Mouse (Mus musculus) stomach, embryonic 15.5 days (tissue): ENCODE results near the gene Ccdc78. TPM values are rescaled to one million over a fixed set of nuclear protein-coding genes. Genes with fewer than 3 reads are reported as not detected.

Experiments used
- ATAC-seq: fragments of 200-750 bp; cut with Nextera tagmentation; 2 replicates; pipeline ENCODE4 v1.8.0; 2017; ENCODE audit warnings: low read depth, moderate number of reproducible peaks, moderate TSS enrichment; ENCODE audit not compliant: insufficient read depth, low FRiP score
- H3K27ac ChIP-seq: fragments of 300-500 bp; sonication (generic); 2 replicates; pipeline ENCODE4 v1.5.1; 2015; ENCODE audit warnings: mild to moderate bottlenecking, inconsistent platforms
- H3K27me3 ChIP-seq: fragments of 300-500 bp; sonication (generic); replicated peaks from 2 replicates; pipeline ENCODE4 v1.6.1; 2015; ENCODE audit warnings: inconsistent platforms
- H3K36me3 ChIP-seq: fragments of 300-500 bp; sonication (generic); 2 replicates; pipeline ENCODE4 v1.6.1; 2015; ENCODE audit warnings: inconsistent platforms
- H3K4me1 ChIP-seq: fragments of 300-500 bp; sonication (generic); 2 replicates; pipeline ENCODE4 v1.6.1; 2015; ENCODE audit warnings: inconsistent platforms
- H3K4me2 ChIP-seq: fragments of 300-500 bp; sonication (generic); 2 replicates; pipeline ENCODE4 v1.6.1; 2015; ENCODE audit warnings: mild to moderate bottlenecking, inconsistent platforms
- H3K4me3 ChIP-seq: fragments of 300-500 bp; sonication (generic); replicated peaks from 2 replicates; pipeline ENCODE4 v1.5.1; 2015; ENCODE audit warnings: inconsistent platforms
- H3K9ac ChIP-seq: fragments of 300-500 bp; sonication (generic); 2 replicates; pipeline ENCODE4 v1.6.1; 2015; ENCODE audit warnings: inconsistent platforms
- H3K9me3 ChIP-seq: fragments of 300-500 bp; sonication (generic); 2 replicates; pipeline ENCODE4 v1.6.1; 2016; ENCODE audit warnings: inconsistent platforms
- WGBS: fragments of 180-500 bp; shearing (Covaris S2); methylation state at CpG from one replicate; pipeline ENCODE4 v1.1.7; 2015; 5-methylcytosine and 5-hydroxymethylcytosine counted together
- polyA plus RNA-seq: library from polyadenylated mRNA; unstranded; fragments of >200 nt; fragmentation: Nextera tagmentation; extraction: Ambion mirVana; gene quantifications from 2 replicates; pipeline ENCODE4 v1.2.1, GENCODE M21; 2015

The Ccdc78 gene
- polyA plus RNA-seq, 1 experiment from 2014 or later: 0.26 TPM

DNA sequence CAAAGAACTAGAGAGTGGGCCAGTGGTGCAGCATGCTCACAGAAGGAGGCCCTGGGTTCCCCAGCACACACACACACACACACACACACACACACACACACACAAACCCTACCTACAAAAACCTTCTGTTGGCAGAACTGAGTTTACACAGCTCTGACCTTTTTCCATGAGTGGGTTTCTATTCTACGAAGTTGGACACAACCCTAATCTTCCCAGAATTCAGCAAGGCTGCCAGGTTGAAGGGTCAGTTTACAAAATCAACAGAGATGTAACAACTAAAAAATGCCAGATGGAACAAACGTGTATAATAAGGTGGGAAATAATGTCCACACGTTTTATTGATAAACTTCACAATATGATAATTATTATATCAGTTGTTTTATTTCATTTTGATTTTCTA is 28.7 kb upstream of the Ccdc78 start:
- ATAC-seq: no peak
- Histone ChIP-seq H3K36me3 (no peaks in the 10 kb centered on the region), H3K4me1 (0 out of 2 replicates have a peak, but pooled peaks cover 5% of the 10 kb centered on the region), H3K4me3 (no peak overlapping the region), H3K9ac (no peak overlapping the region), H3K27ac (no peak overlapping the region), H3K27me3 (no peaks in the 10 kb centered on the region), H3K9me3 (no peaks in the 10 kb centered on the region), H3K4me2 (no peak overlapping the region)
- WGBS: 51% methylated on average over 3 of the region's 3 CpGs

- Histone ChIP-seq H3K27ac (no peak overlapping the region), H3K4me1 (0 out of 2 replicates have a peak, but pooled peaks cover 5% of the 10 kb centered on the region), H3K36me3 (no peaks in the 10 kb centered on the region), H3K4me3 (no peak overlapping the region), H3K4me2 (no peak overlapping the region), H3K9ac (no peak overlapping the region), H3K27me3 (no peaks in the 10 kb centered on the region), H3K9me3 (no peaks in the 10 kb centered on the region)
- 71% methylated on average over 8 of the region's 8 CpGs for WGBS
- ATAC-seq: no peak
Measured at GRCm38 (mm10) chr17:25760148-25760547, 26.2 kb upstream of the Ccdc78 start.

GRCm38 (mm10) chr17:25761561-25761970 is 24.8 kb upstream of the Ccdc78 start:
- Histone ChIP-seq H3K9me3 (no peaks in the 10 kb centered on the region), H3K27ac (no peak overlapping the region), H3K4me2 (no peak overlapping the region), H3K9ac (no peak overlapping the region), H3K4me1 (0 out of 2 replicates have a peak, but pooled peaks cover 2% of the 10 kb centered on the region), H3K4me3 (no peak overlapping the region), H3K27me3 (no peaks in the 10 kb centered on the region), H3K36me3 (no peaks in the 10 kb centered on the region)
- ATAC-seq: no peak
- WGBS: 25% methylated on average over 4 of the region's 4 CpGs

GRCm38 (mm10) chr17:25762591-25762990 is 23.8 kb upstream of the Ccdc78 start:
- no peaks in the 10 kb centered on the region for H3K36me3 ChIP-seq
- no peak for ATAC-seq
- 50% methylated on average over 3 of the region's 3 CpGs for WGBS
- H3K4me2 ChIP-seq: no peak overlapping the region
- no peaks in the 10 kb centered on the region for H3K27me3 ChIP-seq
- no peak overlapping the region for H3K9ac ChIP-seq
- H3K9me3 ChIP-seq: no peaks in the 10 kb centered on the region
- H3K27ac ChIP-seq: no peak overlapping the region
- H3K4me3 ChIP-seq: no peak overlapping the region
- H3K4me1 ChIP-seq: no peaks in the 10 kb centered on the region

DNA sequence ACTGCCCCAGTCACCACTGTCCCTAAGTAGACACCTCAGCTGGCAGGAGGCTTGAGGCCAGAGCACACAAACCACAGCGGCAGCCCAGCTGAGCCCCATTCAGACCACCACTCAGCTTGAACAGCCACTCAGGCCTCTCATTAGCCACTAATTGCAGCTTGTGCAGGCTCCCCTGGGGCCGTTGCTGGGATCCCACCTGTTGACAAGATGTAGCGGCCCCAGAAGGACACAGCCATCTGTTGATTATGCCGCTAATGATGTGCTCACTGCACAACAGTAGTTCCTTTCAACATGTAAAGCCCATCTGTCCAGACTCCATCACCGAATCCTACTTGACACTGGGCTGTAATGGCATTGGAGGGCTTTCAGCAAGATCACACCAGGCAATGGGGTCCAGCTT is 20.5 kb upstream of the Ccdc78 start:
- no peak overlapping the region for H3K9ac ChIP-seq
- WGBS: 75% methylated on average over 5 of the region's 5 CpGs
- no peak for ATAC-seq
- H3K27ac ChIP-seq: no peak overlapping the region
- H3K4me2 ChIP-seq: no peak overlapping the region
- no peak overlapping the region for H3K4me3 ChIP-seq
- no peaks in the 10 kb centered on the region for H3K9me3 ChIP-seq
- H3K27me3 ChIP-seq: no peaks in the 10 kb centered on the region
- H3K36me3 ChIP-seq: no peaks in the 10 kb centered on the region
- H3K4me1 ChIP-seq: no peaks in the 10 kb centered on the region

GRCm38 (mm10) chr17:25769331-25769730 is 17.0 kb upstream of the Ccdc78 start:
- no peaks in the 10 kb centered on the region for H3K9me3 ChIP-seq
- H3K9ac ChIP-seq: no peak overlapping the region
- H3K4me2 ChIP-seq: no peak overlapping the region
- 57% methylated on average over 9 of the region's 9 CpGs for WGBS
- no peaks in the 10 kb centered on the region for H3K27me3 ChIP-seq
- peaks cover 7% of the 10 kb centered on the region for H3K4me1 ChIP-seq
- H3K4me3 ChIP-seq: no peak overlapping the region
- no peak for ATAC-seq
- no peak overlapping the region for H3K27ac ChIP-seq
- H3K36me3 ChIP-seq: no peaks in the 10 kb centered on the region

DNA sequence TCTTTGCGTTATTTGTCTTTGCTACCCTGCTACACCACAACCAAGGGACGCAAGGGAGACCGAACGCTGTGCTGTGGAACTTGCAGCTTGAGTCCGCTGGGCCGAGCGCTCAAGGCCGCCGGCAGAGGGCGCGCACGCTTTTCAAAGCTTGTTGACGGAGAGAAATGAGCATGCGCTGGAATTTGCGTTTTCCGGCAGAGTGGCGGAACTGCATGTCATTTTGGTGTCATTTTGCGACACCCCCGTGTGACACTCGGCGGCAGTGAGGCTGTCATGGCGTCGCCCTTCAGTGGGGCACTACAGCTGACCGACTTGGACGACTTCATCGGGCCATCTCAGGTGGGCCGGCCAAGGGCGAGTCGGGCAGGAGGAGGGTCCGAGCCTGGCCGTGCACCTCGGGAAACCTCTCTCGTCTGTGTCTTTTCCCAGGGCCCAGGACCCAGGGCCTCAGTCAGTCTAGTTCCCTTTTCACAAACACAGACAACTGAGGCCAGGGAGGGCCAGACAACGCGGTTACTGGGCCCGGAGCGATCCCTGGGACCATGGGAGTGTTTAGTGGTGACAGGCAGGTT is 12.7 kb upstream of the Ccdc78 start, which contains the start of gene Narfl:
Gene Narfl, plus strand, starts transcription at position 228 of the 572 bp plus-strand sequence.
- Histone ChIP-seq H3K4me3 (peak within 1 kb of the TSS; percentile 78), H3K4me2 (peak within 1 kb of the TSS; percentile 75), H3K9me3 (no peaks in the 10 kb centered on the region), H3K27me3 (no peaks in the 10 kb centered on the region), H3K9ac (peak within 1 kb of the TSS; percentile 79), H3K4me1 (peaks cover 10% of the 10 kb centered on the region), H3K36me3 (no peaks in the 10 kb centered on the region), H3K27ac (no peak within 1 kb of the TSS)
- peak; percentile 81 for ATAC-seq
- under 1% methylated on average over 37 of the region's 37 CpGs for WGBS

GRCm38 (mm10) chr17:25775318-25776062 is 10.9 kb upstream of the Ccdc78 start:
- Histone ChIP-seq H3K9me3 (no peaks in the 10 kb centered on the region), H3K4me2 (no peak overlapping the region), H3K4me3 (no peak overlapping the region), H3K36me3 (peaks cover 2% of the 10 kb centered on the region; the same call in 1 of the 2 replicates), H3K4me1 (peaks cover 10% of the 10 kb centered on the region), H3K27me3 (no peaks in the 10 kb centered on the region), H3K9ac (no peak overlapping the region), H3K27ac (no peak overlapping the region)
- WGBS: 69% methylated on average over 10 of the region's 10 CpGs
- no peak for ATAC-seq

- 95% methylated on average over 5 of the region's 5 CpGs for WGBS
- Histone ChIP-seq H3K9ac (no peak overlapping the region), H3K4me2 (no peak overlapping the region), H3K27me3 (no peaks in the 10 kb centered on the region), H3K27ac (no peak overlapping the region), H3K9me3 (no peaks in the 10 kb centered on the region), H3K4me3 (no peak overlapping the region), H3K36me3 (peaks cover 26% of the 10 kb centered on the region), H3K4me1 (peaks cover 13% of the 10 kb centered on the region)
- no peak for ATAC-seq
Measured at GRCm38 (mm10) chr17:25777948-25778347, 8.4 kb upstream of the Ccdc78 start.

DNA sequence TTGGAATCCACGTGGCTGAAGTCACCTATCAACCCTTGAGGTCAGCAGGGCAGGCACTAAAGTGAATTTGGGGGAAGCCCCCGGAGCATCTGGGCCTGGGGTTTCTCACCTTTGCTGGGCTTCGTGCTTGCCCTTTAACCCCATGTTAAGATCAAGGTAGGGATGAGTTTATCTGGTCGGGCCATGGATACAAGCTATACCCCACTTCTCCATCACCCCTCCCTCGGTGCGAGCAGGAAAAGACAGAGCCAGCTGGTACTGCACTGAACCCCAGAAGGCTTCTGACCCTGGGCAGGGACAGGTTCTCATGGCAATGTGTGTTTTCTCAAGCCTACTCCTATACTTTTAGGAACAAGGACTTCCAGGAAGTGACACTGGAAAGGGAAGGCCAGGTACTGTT is 5.0 kb upstream of the Ccdc78 start:
- ATAC-seq: no peak
- Histone ChIP-seq H3K4me1 (peaks cover 25% of the 10 kb centered on the region), H3K27ac (no peak overlapping the region), H3K9ac (no peak overlapping the region), H3K4me3 (no peak overlapping the region), H3K4me2 (no peak overlapping the region), H3K9me3 (no peaks in the 10 kb centered on the region), H3K27me3 (no peaks in the 10 kb centered on the region), H3K36me3 (peaks cover 26% of the 10 kb centered on the region)
- 75% methylated on average over 6 of the region's 6 CpGs for WGBS

GRCm38 (mm10) chr17:25783086-25783485 is 3.3 kb upstream of the Ccdc78 start:
- Histone ChIP-seq H3K9me3 (no peaks in the 10 kb centered on the region), H3K27me3 (no peaks in the 10 kb centered on the region), H3K27ac (no peak overlapping the region), H3K9ac (no peak overlapping the region), H3K4me3 (no peak overlapping the region), H3K4me2 (no peak overlapping the region), H3K36me3 (peaks cover 26% of the 10 kb centered on the region), H3K4me1 (peaks cover 25% of the 10 kb centered on the region)
- ATAC-seq: no peak
- WGBS: 72% methylated on average over 7 of the region's 7 CpGs

DNA sequence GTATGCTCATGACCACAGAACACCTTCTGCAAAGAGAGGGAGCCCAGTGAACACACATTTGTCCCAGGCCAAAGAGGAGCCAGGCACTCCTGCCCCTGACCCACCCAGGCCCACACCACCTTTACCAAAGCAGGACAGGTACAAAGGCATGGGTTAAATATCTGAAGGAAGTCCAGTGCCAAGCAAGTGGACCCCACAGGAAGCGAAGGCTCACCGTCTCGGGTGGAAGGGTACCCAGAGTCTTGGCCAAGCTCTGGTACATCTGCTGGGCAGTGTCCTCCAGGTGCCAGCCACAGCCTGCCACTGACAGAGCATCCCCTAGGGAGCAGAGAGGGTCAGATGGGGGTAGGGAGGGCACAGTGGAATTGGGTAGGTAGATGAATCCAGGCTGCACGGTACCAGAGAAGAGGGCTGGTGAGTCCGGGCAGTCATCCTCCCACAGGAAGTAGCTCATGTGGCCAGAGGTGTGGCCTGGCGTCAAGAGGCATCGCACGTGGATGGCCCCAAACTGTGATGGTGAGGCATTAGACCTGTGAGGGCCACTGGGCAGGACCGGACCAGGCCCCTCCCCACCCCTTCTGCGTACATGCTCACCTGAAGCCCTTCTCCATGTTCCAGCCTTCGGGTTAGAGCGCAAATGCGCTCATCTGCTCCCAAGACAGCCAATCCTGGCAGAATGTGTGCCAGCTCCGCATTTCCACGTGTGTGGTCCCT is 2.4 kb upstream of the Ccdc78 start:
- Histone ChIP-seq H3K9ac (peak overlapping the region; percentile 60; the same call in 1 of the 2 replicates), H3K4me3 (peak overlapping the region; percentile 82), H3K27me3 (no peaks in the 10 kb centered on the region), H3K27ac (no peak overlapping the region), H3K4me1 (peaks cover 25% of the 10 kb centered on the region), H3K4me2 (peak overlapping the region; percentile 86), H3K36me3 (peaks cover 26% of the 10 kb centered on the region), H3K9me3 (no peaks in the 10 kb centered on the region)
- WGBS: 73% methylated on average over 15 of the region's 15 CpGs
- no peak for ATAC-seq
